Mouse (Mus musculus) bone marrow, adult 2 months (tissue): ENCODE data around the gene Nudt8.

Source experiments
- CTCF ChIP-seq: fragments of 200-500 bp; IDR thresholded peaks from 2 replicates; pipeline ENCODE4 v1.5.1; 2011; ENCODE audit warnings: low read length, control low read depth; ENCODE audit not compliant: control insufficient read depth, insufficient read depth
- POLR2A ChIP-seq: fragments of 200-500 bp; IDR thresholded peaks from 2 replicates; pipeline ENCODE4 v1.6.1; 2011; ENCODE audit warnings: low read depth, mild to moderate bottlenecking, control low read depth, low read length, borderline replicate concordance; ENCODE audit not compliant: control insufficient read depth

DNA sequence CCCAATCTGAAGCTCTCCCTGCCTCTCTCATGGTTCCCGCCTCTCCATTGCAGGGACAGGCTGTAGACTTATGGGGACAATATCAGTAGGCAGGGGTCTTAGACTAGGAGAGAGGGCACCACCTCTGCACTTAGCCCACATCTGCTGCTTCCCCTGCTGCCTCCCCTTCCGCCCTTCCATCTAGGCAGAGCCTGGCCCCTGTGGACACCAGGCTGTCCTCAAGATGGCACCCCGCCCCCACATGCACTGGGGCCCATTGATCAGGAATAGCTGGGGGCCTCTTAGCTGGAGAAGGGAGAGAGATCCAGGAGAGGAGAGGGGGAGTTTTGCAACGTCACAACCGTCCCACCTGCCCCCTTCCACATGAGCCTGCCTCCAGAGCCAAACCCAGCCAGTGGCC is 8.0 kb upstream of the Nudt8 start, which contains the start of gene Tbx10:
- TF ChIP-seq CTCF (no peak), POLR2A (no peak)
